Comparison of ENCODE assay signal across 8 mouse cellular contexts in the genomic region with DNA sequence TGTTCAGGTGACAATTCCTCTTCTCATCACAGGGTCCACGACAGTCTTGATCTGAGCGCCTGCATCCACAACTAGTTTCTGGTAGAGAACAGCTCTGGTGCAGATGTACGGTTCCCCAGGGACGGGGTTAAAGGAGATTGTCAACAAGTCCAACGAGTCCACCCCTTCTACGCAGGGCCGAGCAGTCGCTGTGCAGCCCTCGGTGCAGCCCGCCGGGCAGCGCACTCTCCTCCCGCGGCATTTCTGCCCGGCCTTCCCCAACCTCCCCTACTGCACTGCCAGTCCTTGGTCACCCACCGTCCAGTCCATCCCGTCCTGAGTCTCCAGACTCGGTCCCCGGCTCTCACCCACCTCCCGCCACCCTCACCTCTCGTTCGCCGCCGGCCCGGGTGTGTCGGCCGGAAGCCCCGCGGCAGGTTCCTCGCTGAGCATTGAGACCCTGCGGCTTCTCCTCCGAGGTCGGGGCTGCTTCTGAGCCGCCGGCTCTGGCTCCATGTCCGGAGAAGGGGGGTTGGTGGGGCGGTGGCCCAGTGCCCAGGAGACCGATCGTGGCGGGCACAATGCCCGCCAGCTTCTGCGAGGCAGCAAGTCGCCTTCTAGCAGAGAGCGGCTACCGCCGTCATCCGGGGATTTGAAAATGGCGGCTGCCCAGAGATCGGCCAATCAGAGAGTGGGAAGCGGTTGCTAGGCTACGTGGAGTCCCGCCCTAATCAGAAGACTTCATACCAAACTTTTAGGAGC. TPM values are rescaled to one million over a fixed set of nuclear protein-coding genes. Genes with fewer than 3 reads are reported as not detected.
DNase-seq lines count a peak whose midpoint lies in the region; ATAC-seq and TF ChIP-seq lines count a peak whose summit lies in the region.

A gene (minus strand): TSS at position 650 of the 741 bp plus-strand sequence.
A gene (plus strand): TSS at position 704 of the 741 bp plus-strand sequence.

- H3K4me3 ChIP-seq in embryonic facial prominence, embryonic 13.5 days, result peak within 1 kb of the TSS; percentile 69
- H3K4me3 ChIP-seq in limb, embryonic 14.5 days (replicated peaks; ENCODE audit: low read length), result peak within 1 kb of the TSS; percentile 91
- H3K4me3 ChIP-seq in midbrain, postnatal 0 days (ENCODE audit: low read depth, low read length), result peak within 1 kb of the TSS; percentile 91

- peaks cover 8% of the 10 kb centered on the region; the same call in 1 of the 2 replicates for H3K4me1 ChIP-seq in embryonic facial prominence, embryonic 13.5 days
- H3K4me1 ChIP-seq in limb, embryonic 14.5 days (ENCODE audit: control insufficient read depth, insufficient read depth, low read length), result 0 out of 2 replicates have a peak, but pooled peaks cover 6% of the 10 kb centered on the region
- no peaks in the 10 kb centered on the region for H3K4me1 ChIP-seq in midbrain, postnatal 0 days (ENCODE audit: insufficient read depth, low read length)

- TF ChIP-seq CTCF in midbrain, postnatal 0 days (IDR thresholded peaks at IDR 0.05), result no peak

- H3K9ac ChIP-seq in embryonic facial prominence, embryonic 13.5 days, result peak within 1 kb of the TSS; percentile 81
- peak within 1 kb of the TSS; percentile 86 for H3K9ac ChIP-seq in limb, embryonic 14.5 days (ENCODE audit: low read depth, low read length, severe bottlenecking)
- peak within 1 kb of the TSS; percentile 79 for H3K9ac ChIP-seq in midbrain, postnatal 0 days (replicated peaks; ENCODE audit: low read length, poor library complexity, severe bottlenecking)

- H3K4me2 ChIP-seq in embryonic facial prominence, embryonic 13.5 days, result peak within 1 kb of the TSS; percentile 83
- peak within 1 kb of the TSS; percentile 77 for H3K4me2 ChIP-seq in limb, embryonic 14.5 days (replicated peaks; ENCODE audit: low read depth, low read length, severe bottlenecking)
- peak within 1 kb of the TSS; percentile 78 for H3K4me2 ChIP-seq in midbrain, postnatal 0 days (ENCODE audit: low read depth, low read length, poor library complexity, severe bottlenecking)

- peak; percentile 91 for DNase-seq in 3134 (ENCODE audit: extremely low read depth, insufficient read length, low spot score)
- peak; percentile 89 to 91 for DNase-seq in adrenal gland, postnatal 36 days
- DNase-seq in heart, adult 8-10 months (ENCODE audit: low spot score), result peak; percentile 88
- DNase-seq in kidney, adult 9 months, result peak; percentile 90
- peak; percentile 96 for DNase-seq in limb, embryonic 14.5 days (ENCODE audit: low spot score)
- peak; percentile 95 for DNase-seq in midbrain, postnatal 0 days (ENCODE audit: low spot score)
- peak; percentile 84 to 88 for DNase-seq in spleen, postnatal 14 days (ENCODE audit: low spot score in 2 of 2)

- H3K27ac ChIP-seq in embryonic facial prominence, embryonic 13.5 days, result 0 out of 2 replicates have a peak within 1 kb of the TSS, but pooled peaks have one; percentile 36
- H3K27ac ChIP-seq in limb, embryonic 14.5 days (replicated peaks; ENCODE audit: low read depth, low read length), result no peak within 1 kb of the TSS
- H3K27ac ChIP-seq in midbrain, postnatal 0 days (ENCODE audit: low read depth, low read length), result 0 out of 2 replicates have a peak within 1 kb of the TSS, but pooled peaks have one; percentile 3

- H3K36me3 ChIP-seq in embryonic facial prominence, embryonic 13.5 days, result peaks cover 17% of the 10 kb centered on the region
- peaks cover 8% of the 10 kb centered on the region; the same call in 1 of the 2 replicates for H3K36me3 ChIP-seq in limb, embryonic 14.5 days (ENCODE audit: control insufficient read depth, insufficient read depth, low read length)
- no peaks in the 10 kb centered on the region for H3K36me3 ChIP-seq in midbrain, postnatal 0 days (ENCODE audit: insufficient read depth, low read length)

- peak; percentile 93 for ATAC-seq in embryonic facial prominence, embryonic 13.5 days (ENCODE audit: insufficient number of reproducible peaks, insufficient read depth, low FRiP score, low TSS enrichment, low read depth)
- peak; percentile 98 for ATAC-seq in limb, embryonic 14.5 days (ENCODE audit: low FRiP score, low read depth)
- ATAC-seq in midbrain, postnatal 0 days (ENCODE audit: low FRiP score), result peak; percentile 99

- under 1% methylated on average over 52 of the region's 52 CpGs for WGBS in embryonic facial prominence, embryonic 13.5 days
- WGBS in limb, embryonic 14.5 days, result under 1% methylated on average over 49 of the region's 52 CpGs
- WGBS in midbrain, postnatal 0 days, result under 1% methylated on average over 52 of the region's 52 CpGs

- TF ChIP-seq POLR2A in limb, embryonic 14.5 days (IDR thresholded peaks at IDR 0.05; ENCODE audit: borderline replicate concordance, extremely low read depth, insufficient read depth, insufficient read length), result peak; percentile 66; the same call in 1 of the 2 replicates

- H3K27me3 ChIP-seq in embryonic facial prominence, embryonic 13.5 days, result no peaks in the 10 kb centered on the region
- H3K27me3 ChIP-seq in limb, embryonic 14.5 days (ENCODE audit: control insufficient read depth, insufficient read depth, low read length), result no peaks in the 10 kb centered on the region
- H3K27me3 ChIP-seq in midbrain, postnatal 0 days (ENCODE audit: insufficient read depth, low read length), result no peaks in the 10 kb centered on the region

- H3K9me3 ChIP-seq in embryonic facial prominence, embryonic 13.5 days, result no peaks in the 10 kb centered on the region
- no peaks in the 10 kb centered on the region for H3K9me3 ChIP-seq in limb, embryonic 14.5 days (ENCODE audit: control insufficient read depth, low read length)
- H3K9me3 ChIP-seq in midbrain, postnatal 0 days (ENCODE audit: low read length), result no peaks in the 10 kb centered on the region

RNA-seq across cellular contexts. Expression of the first gene that starts in this region (rescaled TPM):
- total RNA-seq in adrenal gland, postnatal 36 days (2021), result 100 to 1,000 TPM; 163 to 196 TPM
- 137 and 173 TPM in 2 replicates for polyA plus RNA-seq in embryonic facial prominence, embryonic 13.5 days (2015; fragmentation: Nextera tagmentation; extraction: Ambion mirVana)
- 10 to 100 TPM; 14.6 to 21.0 (median 18.4) TPM for total RNA-seq in heart, adult 8-10 months (2022)
- 70.0 and 71.8 TPM in 2 replicates for polyA plus RNA-seq in limb, embryonic 14.5 days (2012; rRNA removed)
- polyA plus RNA-seq in limb, embryonic 14.5 days (2014; fragmentation: Nextera tagmentation; extraction: Ambion mirVana), result 115 TPM in 2 replicates
- total RNA-seq in midbrain, postnatal 0 days (2014; rRNA removed), result 16.7 and 17.7 TPM in 2 replicates
- polyA plus RNA-seq in midbrain, postnatal 0 days (2015; fragmentation: Nextera tagmentation; extraction: Ambion mirVana), result 12.3 and 14.3 TPM in 2 replicates

RNA-seq across cellular contexts. Expression of the second gene that starts in this region (rescaled TPM):
- not detected for total RNA-seq in adrenal gland, postnatal 36 days (2021)
- 0.14 TPM in 1 of 2 replicates, not detected in the other for polyA plus RNA-seq in embryonic facial prominence, embryonic 13.5 days (2015; fragmentation: Nextera tagmentation; extraction: Ambion mirVana)
- not detected for total RNA-seq in heart, adult 8-10 months (2022)
- polyA plus RNA-seq in limb, embryonic 14.5 days (2012; rRNA removed), result 0.03 TPM in 1 of 2 replicates, not detected in the other
- not detected in 2 replicates for polyA plus RNA-seq in limb, embryonic 14.5 days (2014; fragmentation: Nextera tagmentation; extraction: Ambion mirVana)
- total RNA-seq in midbrain, postnatal 0 days (2014; rRNA removed), result not detected in 2 replicates
- not detected in 2 replicates for polyA plus RNA-seq in midbrain, postnatal 0 days (2015; fragmentation: Nextera tagmentation; extraction: Ambion mirVana)
